Mouse (Mus musculus) liver, adult 2 months (tissue): ENCODE data around the gene Gbp8.

ENCODE experiments used
- CTCF ChIP-seq: fragments of 200-500 bp; IDR thresholded peaks from 2 replicates; pipeline ENCODE4 v1.5.1; 2011; ENCODE audit warnings: low read depth, low read length, control low read depth
- POLR2A ChIP-seq: fragments of 200-500 bp; IDR thresholded peaks from 2 replicates; pipeline ENCODE4 v1.6.1; 2011; ENCODE audit warnings: low read length, control low read depth; ENCODE audit not compliant: insufficient read depth; ENCODE audit errors: extremely low read depth

- TF ChIP-seq CTCF = no peak
- no peak for TF ChIP-seq POLR2A
Measured at GRCm38 (mm10) chr5:105146447-105146846, 7.1 kb upstream of the Gbp8 start.
